Mouse (Mus musculus): Measurements from ENCODE around the gene Pdhx.

DNA sequence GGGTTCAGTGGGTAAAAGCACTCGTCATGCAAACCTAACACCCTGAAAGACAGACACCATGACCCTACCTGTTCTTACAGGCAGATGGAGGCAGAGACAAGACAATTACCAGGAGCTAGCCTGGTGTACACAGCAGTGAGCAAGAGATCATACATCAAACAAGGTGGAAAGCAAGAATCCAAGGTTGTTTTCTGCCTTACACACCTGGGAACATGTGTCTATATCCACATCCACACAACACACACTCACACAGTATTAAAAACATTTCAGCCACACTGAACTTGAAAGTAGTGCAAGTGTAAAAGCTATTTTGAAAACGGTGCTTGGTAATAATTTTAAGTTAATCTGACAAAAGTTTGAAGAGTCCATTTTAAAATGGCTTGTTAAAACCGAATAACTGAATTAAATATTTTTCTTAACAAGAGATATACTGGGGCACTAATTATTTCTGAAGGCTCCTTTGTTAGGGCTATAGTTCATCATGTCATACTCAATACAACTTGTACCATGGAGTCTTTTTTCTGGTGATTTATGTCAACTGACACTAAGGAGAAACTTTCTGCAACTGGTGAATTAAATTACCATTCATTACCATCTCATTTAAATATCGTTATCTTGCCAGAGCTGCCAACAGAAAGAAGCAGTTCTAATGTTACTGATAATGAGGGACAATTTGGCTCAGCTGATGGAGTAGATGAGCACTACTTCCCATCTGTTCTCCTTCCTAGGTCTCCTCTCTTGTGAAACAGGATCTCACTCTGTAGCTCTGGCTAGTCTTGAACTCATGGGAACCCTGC, 52.9 kb downstream of the Pdhx start:
- TF ChIP-seq GATA1 (IDR thresholded peaks at IDR 0.05; ENCODE audit: borderline replicate concordance, low read length) (no peak), FLI1 (IDR thresholded peaks at IDR 0.05; ENCODE audit: low read length) (no peak)

Data from megakaryocyte, embryonic 14.5 days (primary cell).